Mouse (Mus musculus): ENCODE measurements around the gene Ip6k3. TPM values are rescaled to one million over a fixed set of nuclear protein-coding genes. Genes with fewer than 3 reads are reported as not detected.

The Ip6k3 gene
- polyA plus RNA-seq, 1 experiment = 0.33 TPM

DNA sequence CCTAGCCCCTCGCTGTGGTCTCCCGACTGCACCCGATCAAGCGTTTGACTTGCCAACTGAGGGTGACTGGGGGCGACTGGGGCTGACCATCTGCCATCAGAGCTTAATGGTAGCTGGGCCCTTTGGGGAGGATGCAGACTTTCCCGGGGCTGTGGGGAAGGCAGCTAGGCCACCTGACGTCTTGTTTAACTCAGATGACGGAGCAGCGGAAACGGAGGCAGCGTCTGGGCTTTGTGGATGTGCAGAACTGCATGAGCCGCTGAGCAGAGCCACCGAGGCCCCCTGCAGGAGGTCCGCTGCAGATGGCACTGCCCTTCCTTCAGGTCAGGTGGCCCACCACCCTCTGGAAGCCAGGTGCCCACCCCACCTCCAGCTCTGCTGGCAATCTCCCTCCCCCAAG, 46.3 kb downstream of the Ip6k3 start:
- no peak for DNase-seq (ENCODE audit: low read depth)

DNA sequence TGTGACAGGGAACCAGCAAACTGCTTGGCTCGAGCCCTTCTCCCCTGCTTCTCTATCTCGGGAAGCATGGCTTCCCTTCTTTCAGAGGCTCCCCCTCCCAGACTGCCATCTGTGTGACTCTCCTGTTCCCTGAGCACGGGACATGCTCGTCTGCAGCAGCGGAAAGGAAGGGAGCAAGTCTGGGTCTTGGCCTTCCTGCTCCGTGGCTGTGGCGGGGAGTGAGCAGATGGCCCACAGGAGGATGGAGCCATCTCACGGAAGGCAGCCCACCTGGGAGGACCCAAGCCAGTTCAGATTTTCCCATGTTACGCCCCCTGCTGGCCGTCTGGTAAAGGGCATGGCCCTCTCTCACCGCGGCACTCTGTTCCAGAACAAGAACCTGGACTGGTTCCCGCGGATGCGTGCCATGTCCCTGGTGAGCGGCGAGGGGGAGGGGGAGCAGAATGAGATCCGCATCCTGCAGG, 47.0 kb downstream of the Ip6k3 start:
- DNase-seq (ENCODE audit: low read depth) = peak; percentile 78
- TF ChIP-seq POLR2A (IDR thresholded peaks at IDR 0.05; ENCODE audit: borderline replicate concordance, extremely low read depth, insufficient read depth, insufficient read length, poor library complexity, severe bottlenecking) = no peak
- TF ChIP-seq CTCF (IDR thresholded peaks at IDR 0.05; ENCODE audit: borderline replicate concordance, extremely low read depth, insufficient read depth, insufficient read length) = peak; percentile 77

More for the DNA sequence above, 46.3 kb downstream of the Ip6k3 start:
- no peak for TF ChIP-seq CTCF (IDR thresholded peaks at IDR 0.05; ENCODE audit: borderline replicate concordance, extremely low read depth, insufficient read depth, insufficient read length)
- TF ChIP-seq POLR2A (IDR thresholded peaks at IDR 0.05; ENCODE audit: borderline replicate concordance, extremely low read depth, insufficient read depth, insufficient read length, poor library complexity, severe bottlenecking) = no peak

DNA sequence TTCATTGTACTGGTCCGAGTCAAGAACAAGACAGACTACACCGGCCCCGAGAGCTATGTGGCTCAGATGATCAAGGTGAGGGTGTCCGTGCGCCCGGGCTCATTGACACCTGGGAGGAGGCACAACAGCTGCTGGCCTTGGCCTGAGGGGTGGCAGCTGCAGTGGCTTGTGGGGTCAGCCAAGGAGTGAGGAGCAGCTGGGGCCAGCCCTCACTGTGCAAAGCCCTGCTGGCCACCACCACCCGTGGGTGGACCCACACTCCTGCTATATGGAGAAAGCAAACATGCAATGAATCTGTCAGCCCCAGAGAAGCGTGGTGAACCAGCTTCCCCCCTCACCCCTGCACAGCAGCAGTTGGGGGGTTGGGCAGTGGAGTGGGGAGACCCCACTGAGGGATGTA, 47.6 kb downstream of the Ip6k3 start:
- TF ChIP-seq CTCF (IDR thresholded peaks at IDR 0.05; ENCODE audit: borderline replicate concordance, extremely low read depth, insufficient read depth, insufficient read length) (no peak), POLR2A (IDR thresholded peaks at IDR 0.05; ENCODE audit: borderline replicate concordance, extremely low read depth, insufficient read depth, insufficient read length, poor library complexity, severe bottlenecking) (no peak)
- DNase-seq (ENCODE audit: low read depth) = no peak

DNA sequence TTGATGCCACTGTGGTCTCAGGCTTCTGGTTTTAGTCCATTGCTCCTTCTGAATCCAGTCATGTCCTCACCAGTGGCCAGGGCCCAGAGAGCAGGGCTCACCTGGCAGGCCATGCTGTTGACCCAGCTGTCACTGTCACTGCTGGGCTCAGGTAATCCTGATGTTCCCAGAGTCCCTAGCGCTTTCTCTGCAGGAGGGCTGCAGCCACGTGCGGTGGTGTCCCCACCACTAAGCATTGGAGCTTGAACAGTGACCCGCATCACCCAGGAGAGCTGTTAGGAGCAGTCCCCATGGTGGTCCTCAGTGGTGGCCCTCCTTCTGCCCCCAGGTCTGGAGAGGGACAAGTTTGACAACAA, 48.1 kb downstream of the Ip6k3 start:
- TF ChIP-seq CTCF (IDR thresholded peaks at IDR 0.05; ENCODE audit: borderline replicate concordance, extremely low read depth, insufficient read depth, insufficient read length) = no peak
- DNase-seq (ENCODE audit: low read depth) = no peak

DNA sequence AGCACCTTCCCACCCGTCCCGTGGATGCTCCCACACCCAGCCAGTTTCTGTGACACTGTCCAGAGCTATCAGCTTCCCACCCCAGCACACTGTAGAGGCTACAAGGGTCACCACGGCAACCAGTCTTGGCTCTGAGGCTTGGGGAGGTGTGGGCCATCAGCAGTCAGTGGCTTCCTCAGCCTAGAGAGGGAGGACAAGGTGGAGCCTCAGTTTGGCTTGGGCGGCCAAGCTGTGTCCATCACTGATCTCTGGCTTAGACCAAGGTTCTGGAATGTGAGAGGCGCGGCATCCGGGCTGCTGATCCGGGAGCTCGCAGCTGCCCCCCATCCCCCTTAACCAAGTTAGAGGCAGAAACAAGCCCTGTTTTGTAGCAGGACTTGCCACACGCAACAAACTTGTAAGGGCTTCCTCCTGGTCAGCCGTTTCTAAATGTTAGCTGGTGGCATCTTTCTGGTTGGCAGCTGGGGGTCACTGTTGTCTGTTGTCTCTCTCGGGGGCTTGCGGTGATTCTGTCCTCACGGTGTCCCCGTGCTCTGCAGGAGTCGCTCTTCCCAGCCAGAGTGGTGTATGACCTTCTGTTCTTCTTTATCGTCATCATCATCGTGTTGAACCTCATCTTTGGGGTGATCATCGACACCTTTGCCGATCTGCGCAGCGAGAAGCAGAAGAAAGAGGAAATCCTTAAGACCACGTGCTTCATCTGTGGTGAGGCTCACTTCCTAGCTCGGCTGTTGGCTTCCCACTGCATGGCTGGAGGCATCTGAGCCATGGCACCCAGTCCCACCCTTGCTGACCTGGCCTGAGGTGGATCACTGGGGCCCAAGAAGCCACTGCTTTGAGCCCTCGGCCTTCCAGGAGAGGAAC, 48.7 kb downstream of the Ip6k3 start:
- TF ChIP-seq CTCF (IDR thresholded peaks at IDR 0.05; ENCODE audit: borderline replicate concordance, extremely low read depth, insufficient read depth, insufficient read length) = no peak
- TF ChIP-seq POLR2A (IDR thresholded peaks at IDR 0.05; ENCODE audit: borderline replicate concordance, extremely low read depth, insufficient read depth, insufficient read length, poor library complexity, severe bottlenecking) = no peak
- DNase-seq (ENCODE audit: low read depth) = no peak

DNA sequence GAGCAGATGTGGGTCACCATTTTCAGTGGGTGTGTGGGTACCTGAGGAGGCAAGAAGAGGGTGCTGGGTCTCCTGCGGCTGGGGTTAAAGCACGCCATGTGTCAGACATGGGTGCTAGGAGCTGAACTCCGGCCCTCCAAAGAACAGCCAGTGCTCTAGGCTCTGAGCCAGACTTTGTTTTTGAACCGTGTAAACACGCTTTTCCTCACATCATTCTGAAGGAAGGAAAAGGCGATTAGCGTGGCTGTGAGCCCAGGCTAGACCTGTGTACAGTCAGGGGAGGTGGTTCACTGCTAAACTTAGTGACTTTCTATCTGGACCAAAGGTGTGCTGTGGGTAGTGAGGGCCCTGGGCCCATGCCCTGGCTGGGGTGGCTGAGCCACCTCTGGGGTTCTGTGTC, 57.5 kb downstream of the Ip6k3 start:
- TF ChIP-seq POLR2A (IDR thresholded peaks at IDR 0.05; ENCODE audit: borderline replicate concordance, extremely low read depth, insufficient read depth, insufficient read length, poor library complexity, severe bottlenecking) (no peak), CTCF (IDR thresholded peaks at IDR 0.05; ENCODE audit: borderline replicate concordance, extremely low read depth, insufficient read depth, insufficient read length) (no peak)
- no peak for DNase-seq (ENCODE audit: low read depth)

GRCm38 (mm10) chr17:27107936-27108335, 59.7 kb downstream of the Ip6k3 start:
- no peak for DNase-seq (ENCODE audit: low read depth)
- TF ChIP-seq POLR2A (IDR thresholded peaks at IDR 0.05; ENCODE audit: borderline replicate concordance, extremely low read depth, insufficient read depth, insufficient read length, poor library complexity, severe bottlenecking) (no peak), CTCF (IDR thresholded peaks at IDR 0.05; ENCODE audit: borderline replicate concordance, extremely low read depth, insufficient read depth, insufficient read length) (no peak)

- DNase-seq (ENCODE audit: low read depth) = no peak
These were observed 60.9 kb downstream of the Ip6k3 start for GRCm38 (mm10) chr17:27106745-27107144.

DNA sequence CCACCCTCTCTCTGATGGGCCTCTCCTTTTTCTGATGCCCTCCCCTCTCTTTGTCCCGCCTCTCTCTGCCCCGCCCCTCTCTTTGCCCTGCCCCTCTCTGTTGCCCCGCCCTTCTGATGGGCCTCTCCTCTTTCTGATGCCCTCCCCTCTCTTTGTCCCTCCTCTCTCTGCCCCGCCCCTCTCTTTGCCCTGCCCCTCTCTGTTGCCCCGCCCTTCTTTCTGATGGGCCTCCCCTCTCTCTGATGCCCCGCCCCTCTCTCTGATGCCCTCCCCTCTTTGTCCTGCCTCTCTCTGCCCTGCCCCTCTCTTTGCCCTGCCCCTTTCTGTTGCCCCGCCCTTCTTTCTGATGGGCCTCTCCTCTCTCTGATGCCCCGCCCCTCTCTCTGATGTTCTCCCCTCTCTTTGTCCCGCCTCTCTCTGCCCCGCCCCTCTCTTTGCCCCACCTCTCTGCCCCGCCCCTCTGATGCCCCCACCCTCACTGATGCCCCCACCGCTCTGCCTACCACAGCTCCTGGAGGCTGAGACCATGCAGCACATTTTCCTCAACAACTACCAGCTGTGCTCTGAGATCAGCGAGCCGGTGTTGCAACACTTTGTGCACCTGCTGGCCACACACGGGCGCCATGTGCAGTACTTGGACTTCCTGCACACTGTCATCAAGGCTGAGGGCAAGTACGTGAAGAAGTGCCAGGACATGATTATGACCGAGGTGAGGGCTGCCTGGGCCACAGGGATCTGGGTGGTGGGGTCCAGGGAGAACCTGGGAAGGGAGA, 61.7 kb downstream of the Ip6k3 start:
- TF ChIP-seq POLR2A (IDR thresholded peaks at IDR 0.05; ENCODE audit: borderline replicate concordance, extremely low read depth, insufficient read depth, insufficient read length, poor library complexity, severe bottlenecking) (no peak), CTCF (IDR thresholded peaks at IDR 0.05; ENCODE audit: borderline replicate concordance, extremely low read depth, insufficient read depth, insufficient read length) (no peak)
- DNase-seq (ENCODE audit: low read depth) = no peak

More at GRCm38 (mm10) chr17:27106745-27107144, 60.9 kb downstream of the Ip6k3 start:
- peak; percentile 41; the same call in 1 of the 2 replicates for TF ChIP-seq CTCF (IDR thresholded peaks at IDR 0.05; ENCODE audit: borderline replicate concordance, extremely low read depth, insufficient read depth, insufficient read length)
- TF ChIP-seq POLR2A (IDR thresholded peaks at IDR 0.05; ENCODE audit: borderline replicate concordance, extremely low read depth, insufficient read depth, insufficient read length, poor library complexity, severe bottlenecking) = no peak

- TF ChIP-seq CTCF (IDR thresholded peaks at IDR 0.05; ENCODE audit: borderline replicate concordance, extremely low read depth, insufficient read depth, insufficient read length) (no peak), POLR2A (IDR thresholded peaks at IDR 0.05; ENCODE audit: borderline replicate concordance, extremely low read depth, insufficient read depth, insufficient read length, poor library complexity, severe bottlenecking) (no peak)
- DNase-seq (ENCODE audit: low read depth) = no peak
These were observed 65.9 kb downstream of the Ip6k3 start for GRCm38 (mm10) chr17:27101675-27102074.

GRCm38 (mm10) chr17:27095690-27096089, 71.9 kb downstream of the Ip6k3 start:
- DNase-seq (ENCODE audit: low read depth) = peak; percentile 65
- TF ChIP-seq POLR2A (IDR thresholded peaks at IDR 0.05; ENCODE audit: borderline replicate concordance, extremely low read depth, insufficient read depth, insufficient read length, poor library complexity, severe bottlenecking) (no peak), CTCF (IDR thresholded peaks at IDR 0.05; ENCODE audit: borderline replicate concordance, extremely low read depth, insufficient read depth, insufficient read length) (peak; percentile 48; the same call in 1 of the 2 replicates)

Other genes starting within 250 kb of the Ip6k3 start
- 50.0 and 66.4 TPM in 2 replicates for gene Phf1, start 234.7 kb downstream of the Ip6k3 start, polyA plus RNA-seq (2012; rRNA removed)
- 88.9 and 145 TPM in 2 replicates for gene Cuta, start 228.2 kb downstream of the Ip6k3 start, polyA plus RNA-seq (2012; rRNA removed)
- gene Syngap1, start 226.5 kb downstream of the Ip6k3 start, polyA plus RNA-seq (2012; rRNA removed) = 120 and 136 TPM in 2 replicates
- gene Zbtb9, start 194.6 kb downstream of the Ip6k3 start, polyA plus RNA-seq (2012; rRNA removed) = 22.9 and 25.1 TPM in 2 replicates
- 31.0 and 35.1 TPM in 2 replicates for gene Bak1, start 138.8 kb downstream of the Ip6k3 start, polyA plus RNA-seq (2012; rRNA removed)
- gene Itpr3, start 110.5 kb downstream of the Ip6k3 start, polyA plus RNA-seq (2012; rRNA removed) = 1.4 and 3.4 TPM in 2 replicates
- gene Uqcc2, start 33.9 kb downstream of the Ip6k3 start, polyA plus RNA-seq (2012; rRNA removed) = 242 and 333 TPM in 2 replicates
- 117 and 154 TPM in 2 replicates for gene Lemd2, start 36.7 kb upstream of the Ip6k3 start, polyA plus RNA-seq (2012; rRNA removed)